Mouse (Mus musculus) intestine, embryonic 14.5 days (tissue): ENCODE results near the gene 4930444G20Rik. TPM values are rescaled to one million over a fixed set of nuclear protein-coding genes. Genes with fewer than 3 reads are reported as not detected.
"Not testable (repeated sequence)": the region's sequence is repeated elsewhere in the genome, so short reads cannot be mapped to it uniquely, and the experiment has no call there.

ENCODE experiments used
- ATAC-seq: fragments of 200-750 bp; cut with Nextera tagmentation; replicated peaks from 2 replicates; pipeline ENCODE4 v1.8.0; 2017; ENCODE audit warnings: low read depth, moderate number of reproducible peaks, moderate TSS enrichment, moderate library complexity; ENCODE audit not compliant: low FRiP score, low TSS enrichment
- DNase-seq: peaks from one replicate; pipeline ENCODE4 v3.0.0-alpha.2; 2018; ENCODE audit warnings: low spot score
- H3K27ac ChIP-seq: fragments of 300-500 bp; sonication (generic); 2 replicates; pipeline ENCODE4 v1.5.1; 2014; ENCODE audit warnings: low read depth, mild to moderate bottlenecking, control low read depth
- H3K27me3 ChIP-seq: fragments of 300-500 bp; sonication (generic); replicated peaks from 2 replicates; pipeline ENCODE4 v1.6.1; 2014; ENCODE audit warnings: low read length, control low read depth; ENCODE audit not compliant: control insufficient read depth, insufficient read depth
- H3K36me3 ChIP-seq: fragments of 300-500 bp; sonication (generic); 2 replicates; pipeline ENCODE4 v1.6.1; 2014; ENCODE audit warnings: low read length, control low read depth; ENCODE audit not compliant: control insufficient read depth, insufficient read depth
- H3K4me1 ChIP-seq: fragments of 300-500 bp; sonication (generic); replicated peaks from 2 replicates; pipeline ENCODE4 v1.6.1; 2014; ENCODE audit warnings: low read length, control low read depth, mixed read lengths; ENCODE audit not compliant: control insufficient read depth, insufficient read depth
- H3K4me2 ChIP-seq: fragments of 300-500 bp; sonication (generic); 2 replicates; pipeline ENCODE4 v1.6.1; 2014; ENCODE audit warnings: low read length
- H3K4me3 ChIP-seq: fragments of 300-500 bp; sonication (generic); 2 replicates; pipeline ENCODE4 v1.5.1; 2014; ENCODE audit warnings: low read depth, low read length, control low read depth, mixed read lengths
- H3K9ac ChIP-seq: fragments of 300-500 bp; sonication (generic); 2 replicates; pipeline ENCODE4 v1.6.1; 2014; ENCODE audit warnings: mild to moderate bottlenecking, low read length
- H3K9me3 ChIP-seq: fragments of 300-500 bp; sonication (generic); 2 replicates; pipeline ENCODE4 v1.6.1; 2016; ENCODE audit warnings: low read length, control low read depth; ENCODE audit not compliant: control insufficient read depth
- WGBS: fragments of 180-500 bp; shearing (Covaris S2); extraction: QIAGEN DNeasy Blood & Tissue Kit; methylation state at CpG from one replicate; pipeline ENCODE4 v1.1.7; 2014; 5-methylcytosine and 5-hydroxymethylcytosine counted together
- polyA plus RNA-seq: library from polyadenylated mRNA; unstranded; fragments of >200 nt; fragmentation: Nextera tagmentation; extraction: Ambion mirVana; gene quantifications from 2 replicates; pipeline ENCODE4 v1.2.1, GENCODE M21; 2014

The 4930444G20Rik gene
- polyA plus RNA-seq, 1 experiment from 2014 or later = not detected

DNA sequence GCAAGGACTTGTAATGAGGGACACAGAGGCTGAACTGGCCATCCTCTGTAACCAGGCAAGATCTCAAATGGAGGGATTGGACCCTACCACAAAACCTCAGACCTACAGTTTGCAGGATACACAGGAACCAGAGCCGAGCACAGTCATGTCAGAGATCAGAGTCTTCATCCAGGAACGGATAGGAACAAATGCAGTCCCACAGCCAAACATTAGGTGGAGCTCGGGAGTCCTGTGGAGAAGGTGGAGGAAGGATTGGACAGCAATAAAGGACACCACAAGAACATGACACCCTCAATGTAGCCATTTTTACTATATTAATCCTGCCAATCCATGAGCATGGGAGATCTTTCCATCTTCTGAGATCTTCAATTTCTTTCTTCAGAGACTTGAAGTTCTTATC lies 31.6 kb downstream of the 4930444G20Rik start:
- not testable (repeated sequence) for H3K27me3 ChIP-seq, H3K9ac ChIP-seq, H3K27ac ChIP-seq, H3K4me2 ChIP-seq, H3K4me1 ChIP-seq, H3K36me3 ChIP-seq, H3K4me3 ChIP-seq, ATAC-seq, H3K9me3 ChIP-seq
- 10% methylated on average over 3 of the region's 3 CpGs for WGBS
- peak; percentile 75 for DNase-seq

DNA sequence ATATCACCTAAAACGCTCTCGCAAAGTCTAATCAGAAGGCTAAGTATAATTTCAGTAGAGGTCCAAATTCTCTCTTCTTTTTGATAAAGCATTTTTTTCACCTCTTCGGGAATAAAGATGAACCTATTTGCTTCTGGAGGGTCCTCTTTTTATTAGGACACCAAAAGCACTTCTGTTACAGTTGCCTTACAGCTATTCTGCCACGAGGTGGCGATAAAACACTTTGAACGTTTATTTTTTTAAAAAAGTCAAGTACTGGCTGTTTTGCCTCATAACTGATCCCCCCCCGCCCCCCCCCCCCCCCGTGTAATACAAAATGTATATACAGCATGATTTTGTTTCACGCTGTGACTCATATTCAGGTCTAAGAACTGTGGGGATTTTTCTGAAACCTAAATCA lies 33.6 kb downstream of the 4930444G20Rik start:
- Histone ChIP-seq H3K4me1 (no peaks in the 10 kb centered on the region), H3K36me3 (no peaks in the 10 kb centered on the region), H3K9ac (no peak overlapping the region), H3K27me3 (no peaks in the 10 kb centered on the region), H3K9me3 (no peaks in the 10 kb centered on the region), H3K4me3 (no peak overlapping the region), H3K4me2 (no peak overlapping the region), H3K27ac (no peak overlapping the region)
- ATAC-seq = no peak
- DNase-seq = no peak
- 12% methylated on average over 9 of the region's 9 CpGs for WGBS

GRCm38 (mm10) chr10:22018618-22019017 lies 49.3 kb downstream of the 4930444G20Rik start:
- Histone ChIP-seq H3K27ac (no peak overlapping the region), H3K9me3 (no peaks in the 10 kb centered on the region), H3K36me3 (no peaks in the 10 kb centered on the region), H3K9ac (no peak overlapping the region), H3K4me2 (no peak overlapping the region), H3K4me3 (no peak overlapping the region), H3K4me1 (no peaks in the 10 kb centered on the region; the same call in 1 of the 2 replicates), H3K27me3 (no peaks in the 10 kb centered on the region)
- 95% methylated on average over 4 of the region's 4 CpGs for WGBS
- ATAC-seq (no peak), DNase-seq (peak; percentile 33)

DNA sequence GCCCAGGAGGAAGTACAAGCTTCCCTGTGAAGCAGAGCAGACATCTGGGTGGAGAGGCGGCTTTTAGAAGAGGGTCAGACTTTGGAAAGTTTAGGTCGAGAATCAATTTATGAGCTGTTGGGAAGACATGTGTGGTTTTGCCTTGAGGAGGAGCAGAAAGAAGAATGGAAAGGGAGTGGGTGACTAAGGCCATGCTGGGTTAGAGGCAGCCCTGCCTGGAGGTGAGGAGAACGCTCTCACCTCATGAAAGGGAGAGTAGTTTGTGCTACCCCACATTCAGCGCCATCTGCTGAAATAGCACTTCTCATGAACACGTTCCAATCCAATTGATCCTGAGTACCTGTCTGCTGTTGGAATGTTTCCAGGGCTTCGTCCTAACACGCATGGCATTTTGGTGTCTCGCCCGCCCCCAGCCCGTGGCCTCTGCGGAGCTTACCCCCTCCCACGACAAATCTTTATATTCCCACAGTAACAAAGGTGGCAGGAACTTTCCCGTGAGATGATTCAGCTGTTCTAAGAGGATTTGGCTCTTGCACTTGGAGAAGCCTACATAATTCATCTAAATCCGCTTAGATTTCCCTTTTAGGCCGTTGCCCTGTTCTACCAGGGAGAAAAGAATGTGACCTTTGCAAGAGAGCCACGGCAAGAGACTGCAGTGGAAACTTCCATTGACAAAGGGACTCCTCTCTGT lies 50.3 kb downstream of the 4930444G20Rik start:
- DNase-seq = peak; percentile 50
- WGBS = 48% methylated on average over 16 of the region's 16 CpGs

More for the DNA sequence above, 50.3 kb downstream of the 4930444G20Rik start:
- no peaks in the 10 kb centered on the region for H3K27me3 ChIP-seq
- H3K27ac ChIP-seq = no peak overlapping the region
- H3K4me1 ChIP-seq = no peaks in the 10 kb centered on the region; the same call in 1 of the 2 replicates
- no peak overlapping the region for H3K4me3 ChIP-seq
- H3K9me3 ChIP-seq = no peaks in the 10 kb centered on the region
- H3K36me3 ChIP-seq = no peaks in the 10 kb centered on the region
- no peak overlapping the region for H3K9ac ChIP-seq
- ATAC-seq = no peak
- no peak overlapping the region for H3K4me2 ChIP-seq

Other genes starting within 250 kb of the 4930444G20Rik start
- 27.7 and 29.6 TPM in 2 replicates for gene Sgk1, start 185.9 kb downstream of the 4930444G20Rik start, polyA plus RNA-seq
- gene E030030I06Rik, start 81.2 kb upstream of the 4930444G20Rik start, polyA plus RNA-seq = 31.6 and 32.8 TPM in 2 replicates
- 4.7 and 6.6 TPM in 2 replicates for gene Raet1e, start 90.5 kb upstream of the 4930444G20Rik start, polyA plus RNA-seq
- gene H60b, start 90.5 kb upstream of the 4930444G20Rik start, polyA plus RNA-seq = 0.28 and 0.55 TPM in 2 replicates